In genomic region chr1:180216541-180217276, GRCm38 (mm10) we compare ENCODE assay signal across 29 mouse cellular contexts. TPM values are rescaled to one million over a fixed set of nuclear protein-coding genes. Genes with fewer than 3 reads are reported as not detected.
A peak's percentile ranks its signal among the peaks of the same experiment; 100 is the strongest.
DNase-seq lines count a peak whose midpoint lies in the region; ATAC-seq and TF ChIP-seq lines count a peak whose summit lies in the region.
"Had no signal": no experiment of that assay in that cellular context is flagged by ENCODE, and none has a peak within 500 bp of the region (broad histone marks: within the 10 kb centered on the region; RNA-seq: fewer than 3 reads in every experiment).

No protein-coding gene starts in this region.

- H3K4me3 ChIP-seq in kidney, postnatal 0 days (replicated peaks; ENCODE audit: low read depth, low read length) = no peak overlapping the region
- no peak overlapping the region for H3K4me3 ChIP-seq in kidney, embryonic 14.5 days (ENCODE audit: low read length)
- no peak overlapping the region for H3K4me3 ChIP-seq in intestine, postnatal 0 days (ENCODE audit: low read depth, low read length)
- H3K4me3 ChIP-seq in liver, embryonic 13.5 days (replicated peaks) = no peak overlapping the region
- no peak overlapping the region for H3K4me3 ChIP-seq in liver, embryonic 16.5 days (ENCODE audit: low read depth, low read length)
- H3K4me3 ChIP-seq: embryonic facial prominence, embryonic 10.5 days; embryonic facial prominence, embryonic 13.5 days; erythroblast, embryonic 14.5 days; forebrain, embryonic 12.5 days; forebrain, embryonic 15.5 days; heart, adult 2 months; heart, embryonic 10.5 days; heart, embryonic 13.5 days had no signal

- H3K27me3 ChIP-seq in kidney, postnatal 0 days (ENCODE audit: insufficient read depth, low read length) = no peaks in the 10 kb centered on the region
- H3K27me3 ChIP-seq in kidney, embryonic 14.5 days (ENCODE audit: control insufficient read depth, insufficient read depth, low read length) = no peaks in the 10 kb centered on the region
- H3K27me3 ChIP-seq in intestine, postnatal 0 days (replicated peaks; ENCODE audit: control insufficient read depth, insufficient read depth, low read length) = no peaks in the 10 kb centered on the region
- H3K27me3 ChIP-seq in liver, embryonic 13.5 days = no peaks in the 10 kb centered on the region
- no peaks in the 10 kb centered on the region for H3K27me3 ChIP-seq in liver, embryonic 16.5 days (ENCODE audit: control insufficient read depth, insufficient read depth, low read depth, low read length)
- H3K27me3 ChIP-seq: CH12.LX; embryonic facial prominence, embryonic 13.5 days; forebrain, embryonic 12.5 days; forebrain, embryonic 15.5 days; heart, embryonic 13.5 days; Patski had no signal

- H3K4me1 ChIP-seq in kidney, postnatal 0 days (replicated peaks; ENCODE audit: insufficient read depth, low read length) = no peaks in the 10 kb centered on the region
- no peaks in the 10 kb centered on the region for H3K4me1 ChIP-seq in kidney, embryonic 14.5 days (ENCODE audit: control insufficient read depth, insufficient read depth, low read length)
- no peaks in the 10 kb centered on the region for H3K4me1 ChIP-seq in intestine, postnatal 0 days (replicated peaks; ENCODE audit: control insufficient read depth, insufficient read depth, low read length)
- H3K4me1 ChIP-seq in liver, embryonic 13.5 days (replicated peaks) = peaks cover 8% of the 10 kb centered on the region
- no peaks in the 10 kb centered on the region; the same call in 1 of the 2 replicates for H3K4me1 ChIP-seq in liver, embryonic 16.5 days (ENCODE audit: control insufficient read depth, low read depth, low read length)
- H3K4me1 ChIP-seq: forebrain, embryonic 12.5 days; forebrain, embryonic 15.5 days; heart, embryonic 10.5 days; heart, embryonic 13.5 days had no signal

- WGBS in kidney, postnatal 0 days = 56% methylated on average over 5 of the region's 5 CpGs
- 58% methylated on average over 5 of the region's 5 CpGs for WGBS in kidney, embryonic 14.5 days
- WGBS in intestine, postnatal 0 days = 44% methylated on average over 5 of the region's 5 CpGs
- 50% methylated on average over 5 of the region's 5 CpGs for WGBS in liver, embryonic 13.5 days (ENCODE audit: insufficient replicate concordance)
- 45% methylated on average over 5 of the region's 5 CpGs for WGBS in liver, embryonic 16.5 days (ENCODE audit: insufficient replicate concordance)

- H3K36me3 ChIP-seq in kidney, postnatal 0 days (ENCODE audit: insufficient read depth, low read length) = no peaks in the 10 kb centered on the region
- no peaks in the 10 kb centered on the region for H3K36me3 ChIP-seq in kidney, embryonic 14.5 days (ENCODE audit: control insufficient read depth, insufficient read depth, low read length)
- H3K36me3 ChIP-seq in intestine, postnatal 0 days (ENCODE audit: control insufficient read depth, insufficient read depth) = no peaks in the 10 kb centered on the region
- no peaks in the 10 kb centered on the region for H3K36me3 ChIP-seq in liver, embryonic 13.5 days
- no peaks in the 10 kb centered on the region for H3K36me3 ChIP-seq in liver, embryonic 16.5 days (ENCODE audit: control insufficient read depth, insufficient read depth)
- H3K36me3 ChIP-seq: embryonic facial prominence, embryonic 10.5 days; embryonic facial prominence, embryonic 13.5 days; forebrain, embryonic 12.5 days; forebrain, embryonic 15.5 days; G1E; heart, embryonic 10.5 days; heart, embryonic 13.5 days had no signal

- no peak for DNase-seq in kidney, postnatal 0 days (ENCODE audit: low spot score)
- DNase-seq in liver, embryonic 13.5 days = no peak
- DNase-seq in gastrocnemius, postnatal 14 days = no peak
- no peak for DNase-seq in testis, postnatal 10 days (ENCODE audit: low spot score)
- DNase-seq: adrenal gland, postnatal 10 days; adrenal gland, postnatal 36 days; B cell, adult 2 months; cerebellum, adult 2 months; cerebellum, postnatal 10 days; cerebellum, postnatal 36 days; embryo, embryonic 11 days; gastrocnemius, postnatal 36 days; heart, adult 2 months; heart, postnatal 14 days; heart, postnatal 4 days had no signal

- no peaks in the 10 kb centered on the region for H3K9me3 ChIP-seq in kidney, postnatal 0 days (replicated peaks; ENCODE audit: low read length)
- H3K9me3 ChIP-seq in kidney, embryonic 14.5 days (ENCODE audit: control insufficient read depth, low read length) = no peaks in the 10 kb centered on the region
- no peaks in the 10 kb centered on the region for H3K9me3 ChIP-seq in intestine, postnatal 0 days (ENCODE audit: control insufficient read depth)
- no peaks in the 10 kb centered on the region for H3K9me3 ChIP-seq in liver, embryonic 13.5 days (replicated peaks)
- no peaks in the 10 kb centered on the region for H3K9me3 ChIP-seq in liver, embryonic 16.5 days (replicated peaks; ENCODE audit: control insufficient read depth, low read length)
- H3K9me3 ChIP-seq: embryonic facial prominence, embryonic 10.5 days; embryonic facial prominence, embryonic 13.5 days; forebrain, embryonic 12.5 days; forebrain, embryonic 15.5 days; G1E; heart, embryonic 10.5 days; heart, embryonic 13.5 days had no signal

- ATAC-seq in kidney, postnatal 0 days (replicated peaks; ENCODE audit: low FRiP score, low read depth) = no peak
- no peak for ATAC-seq in kidney, embryonic 14.5 days (ENCODE audit: low FRiP score, low TSS enrichment)
- peak; percentile 39 for ATAC-seq in intestine, postnatal 0 days
- ATAC-seq in liver, embryonic 13.5 days (ENCODE audit: low read depth) = peak; percentile 45
- peak; percentile 82 for ATAC-seq in liver, embryonic 16.5 days (ENCODE audit: low read depth)
- ATAC-seq: forebrain, embryonic 15.5 days; Patski had no signal

- H3K4me2 ChIP-seq in kidney, postnatal 0 days (ENCODE audit: low read length) = no peak overlapping the region
- H3K4me2 ChIP-seq in kidney, embryonic 14.5 days (replicated peaks; ENCODE audit: low read depth, low read length) = no peak overlapping the region
- H3K4me2 ChIP-seq in intestine, postnatal 0 days (replicated peaks; ENCODE audit: low read depth) = no peak overlapping the region
- H3K4me2 ChIP-seq in liver, embryonic 13.5 days = no peak overlapping the region
- H3K4me2 ChIP-seq in liver, embryonic 16.5 days (ENCODE audit: low read depth, low read length) = no peak overlapping the region
- H3K4me2 ChIP-seq: embryonic facial prominence, embryonic 13.5 days; forebrain, embryonic 12.5 days; forebrain, embryonic 15.5 days; heart, embryonic 13.5 days; hindbrain, embryonic 14.5 days had no signal

- intact Hi-C loops in gastrocnemius, postnatal 14 days (cut with DNase I; ENCODE audit: low total_unique reads) = loop anchor here (10.0 kb wide), 1 partner anchor 362 kb away; no protein-coding TSS in a partner anchor

- TF ChIP-seq CTCF in kidney, postnatal 0 days (IDR thresholded peaks at IDR 0.05; ENCODE audit: low read depth) = no peak
- no peak for TF ChIP-seq CTCF in intestine, postnatal 0 days (IDR thresholded peaks at IDR 0.05; ENCODE audit: low read depth)

- H3K27ac ChIP-seq in kidney, postnatal 0 days = no peak overlapping the region
- no peak overlapping the region for H3K27ac ChIP-seq in kidney, embryonic 14.5 days (ENCODE audit: low read depth, low read length)
- H3K27ac ChIP-seq in intestine, postnatal 0 days (ENCODE audit: low read depth, low read length) = no peak overlapping the region
- no peak overlapping the region for H3K27ac ChIP-seq in liver, embryonic 13.5 days
- peak overlapping the region; percentile 73 for H3K27ac ChIP-seq in liver, embryonic 16.5 days (ENCODE audit: low read length)
- H3K27ac ChIP-seq: embryonic facial prominence, embryonic 10.5 days; embryonic facial prominence, embryonic 13.5 days; forebrain, embryonic 12.5 days; forebrain, embryonic 15.5 days; heart, adult 2 months; heart, embryonic 10.5 days; heart, embryonic 13.5 days; hindbrain, embryonic 14.5 days had no signal

- peak overlapping the region; percentile 27; the same call in 1 of the 2 replicates for H3K9ac ChIP-seq in kidney, postnatal 0 days (ENCODE audit: low read depth, low read length)
- no peak overlapping the region for H3K9ac ChIP-seq in kidney, embryonic 14.5 days (ENCODE audit: low read depth, low read length)
- no peak overlapping the region for H3K9ac ChIP-seq in intestine, postnatal 0 days (ENCODE audit: low read depth, low read length)
- no peak overlapping the region for H3K9ac ChIP-seq in liver, embryonic 13.5 days
- H3K9ac ChIP-seq in liver, embryonic 16.5 days (ENCODE audit: low read depth, low read length) = no peak overlapping the region
- H3K9ac ChIP-seq: embryonic facial prominence, embryonic 13.5 days; forebrain, embryonic 12.5 days; forebrain, embryonic 15.5 days; heart, embryonic 13.5 days; hindbrain, embryonic 14.5 days had no signal

RNA-seq across cellular contexts. Expression of gene Coq8a, which starts 17.3 kb away (rescaled TPM):
- polyA plus RNA-seq in kidney, postnatal 0 days (2015; fragmentation: Nextera tagmentation; extraction: Ambion mirVana) = 31.5 and 33.6 TPM in 2 replicates
- 6.0 and 10.4 TPM in 2 replicates for polyA plus RNA-seq in kidney, embryonic 14.5 days (2014; fragmentation: Nextera tagmentation; extraction: Ambion mirVana)
- polyA plus RNA-seq in intestine, postnatal 0 days (2015; fragmentation: Nextera tagmentation; extraction: Ambion mirVana) = 28.6 and 29.7 TPM in 2 replicates
- 6.7 and 8.6 TPM in 2 replicates for polyA plus RNA-seq in liver, embryonic 13.5 days (2015; fragmentation: Nextera tagmentation; extraction: Ambion mirVana)
- 37.0 and 43.7 TPM in 2 replicates for polyA plus RNA-seq in liver, embryonic 16.5 days (2015; fragmentation: Nextera tagmentation; extraction: Ambion mirVana)
- total RNA-seq in gastrocnemius, postnatal 14 days (2021) = 100 to 1,000 TPM; 498 to 743 TPM

RNA-seq across cellular contexts. Expression of gene Psen2, which starts 46.5 kb away (rescaled TPM):
- polyA plus RNA-seq in kidney, postnatal 0 days (2015; fragmentation: Nextera tagmentation; extraction: Ambion mirVana) = 19.8 and 20.8 TPM in 2 replicates
- 15.4 and 17.1 TPM in 2 replicates for polyA plus RNA-seq in kidney, embryonic 14.5 days (2014; fragmentation: Nextera tagmentation; extraction: Ambion mirVana)
- polyA plus RNA-seq in intestine, postnatal 0 days (2015; fragmentation: Nextera tagmentation; extraction: Ambion mirVana) = 12.3 and 14.8 TPM in 2 replicates
- polyA plus RNA-seq in liver, embryonic 13.5 days (2015; fragmentation: Nextera tagmentation; extraction: Ambion mirVana) = 22.2 and 23.7 TPM in 2 replicates
- 32.2 and 37.0 TPM in 2 replicates for polyA plus RNA-seq in liver, embryonic 16.5 days (2015; fragmentation: Nextera tagmentation; extraction: Ambion mirVana)
- 10 to 100 TPM in 1 of 2 experiments, 1 to 10 TPM in 1; 10.0 to 10.3 TPM for total RNA-seq in gastrocnemius, postnatal 14 days (2021)

Comparison
In these comparisons a context has a peak if more than half of its experiments do, and no peak if none do; other contexts are left out.
1. ATAC-seq: peak in intestine, postnatal 0 days (single experiment), liver, embryonic 13.5 days (single experiment) and liver, embryonic 16.5 days (single experiment); none in kidney, postnatal 0 days (single experiment) and kidney, embryonic 14.5 days (single experiment).